Mouse (Mus musculus) MEL (cell line): Measurements from ENCODE around the gene Ndc1.

ENCODE experiments used
- CTCF ChIP-seq, 3 experiments: IDR thresholded peaks in 2 of 3; conservative IDR thresholded peaks in 1 of 3; 2 replicates each; pipeline ENCODE4 v1.5.1; 2011 to 2012; ENCODE audit warnings: low read length in 3 of 3, low read depth in 2 of 3, mild to moderate bottlenecking in 2 of 3, improper control_type of control experiment in 1 of 3, inconsistent platforms in 1 of 3, mixed read lengths in 1 of 3, moderate library complexity in 1 of 3; ENCODE audit not compliant: control insufficient read depth in 1 of 3, insufficient read depth in 1 of 3, poor library complexity in 1 of 3, severe bottlenecking in 1 of 3
- NELFE ChIP-seq: IDR thresholded peaks from 2 replicates; pipeline ENCODE4 v1.6.1; 2011; ENCODE audit warnings: low read depth, low read length, improper control_type of control experiment

DNA sequence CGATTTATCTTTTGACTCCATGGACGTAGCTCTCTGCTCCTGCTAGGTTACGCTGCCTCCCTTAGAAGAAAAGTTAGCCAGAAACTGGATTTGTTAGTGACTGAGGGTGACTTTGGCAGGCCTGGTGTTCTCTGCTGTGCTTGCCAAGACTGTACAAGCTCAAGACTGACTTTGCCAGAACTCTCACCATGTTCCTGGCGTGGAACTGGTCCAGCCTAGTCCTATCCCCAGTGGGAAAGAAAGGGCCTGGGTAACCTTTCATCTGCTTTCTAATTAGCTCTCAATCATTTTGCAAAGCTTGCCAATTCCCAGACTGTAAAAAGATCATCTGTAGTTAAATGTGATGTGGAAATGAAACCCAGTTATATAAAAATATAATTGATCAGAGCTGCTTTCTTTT, 19.5 kb downstream of the Ndc1 start:
- no peak for TF ChIP-seq NELFE
- TF ChIP-seq CTCF (IDR thresholded peaks at IDR 0.05 in 2 of 3, conservative IDR thresholded peaks at IDR 0.05 in 1 of 3; ENCODE audit: control insufficient read depth in 1 of 3, insufficient read depth in 1 of 3, low read depth in 2 of 3, low read length in 3 of 3, poor library complexity in 1 of 3, severe bottlenecking in 1 of 3), result no peak
